Mouse (Mus musculus) liver, embryonic 11.5 days (tissue): Measurements from ENCODE around the gene Hlx. TPM values are rescaled to one million over a fixed set of nuclear protein-coding genes. Genes with fewer than 3 reads are reported as not detected.

Source experiments
- ATAC-seq: fragments of 200-750 bp; cut with Nextera tagmentation; replicated peaks from 2 replicates; pipeline ENCODE4 v1.8.0; 2017; ENCODE audit warnings: moderate number of reproducible peaks, mild to moderate bottlenecking, moderate TSS enrichment, moderate library complexity; ENCODE audit not compliant: low FRiP score
- DNase-seq: peaks from one replicate; pipeline ENCODE4 v3.0.0-alpha.2; 2017; ENCODE audit warnings: low spot score
- H3K27ac ChIP-seq: fragments of 300-500 bp; sonication (generic); 2 replicates; pipeline ENCODE4 v1.5.1; 2014; ENCODE audit warnings: mild to moderate bottlenecking, low read depth, low read length, control low read depth
- H3K27me3 ChIP-seq: fragments of 300-500 bp; sonication (generic); replicated peaks from 2 replicates; pipeline ENCODE4 v1.6.1; 2014; ENCODE audit warnings: low read length, mixed read lengths; ENCODE audit not compliant: control insufficient read depth, insufficient read depth
- H3K36me3 ChIP-seq: fragments of 300-500 bp; sonication (generic); 2 replicates; pipeline ENCODE4 v1.6.1; 2014; ENCODE audit warnings: mild to moderate bottlenecking, low read length, moderate library complexity, mixed read lengths; ENCODE audit not compliant: control insufficient read depth, insufficient read depth
- H3K4me1 ChIP-seq: fragments of 300-500 bp; sonication (generic); replicated peaks from 2 replicates; pipeline ENCODE4 v1.6.1; 2014; ENCODE audit warnings: low read length, mixed read lengths; ENCODE audit not compliant: control insufficient read depth, insufficient read depth
- H3K4me2 ChIP-seq: fragments of 300-500 bp; sonication (generic); 2 replicates; pipeline ENCODE4 v1.6.1; 2014; ENCODE audit warnings: mild to moderate bottlenecking, control low read depth, moderate library complexity
- H3K4me3 ChIP-seq: fragments of 300-500 bp; sonication (generic); 2 replicates; pipeline ENCODE4 v1.5.1; 2014; ENCODE audit warnings: low read depth, low read length, control low read depth
- H3K9ac ChIP-seq: fragments of 300-500 bp; sonication (generic); 2 replicates; pipeline ENCODE4 v1.6.1; 2014; ENCODE audit warnings: low read depth, low read length, control low read depth
- H3K9me3 ChIP-seq: fragments of 300-500 bp; sonication (generic); 2 replicates; pipeline ENCODE4 v1.6.1; 2016; ENCODE audit warnings: low read length, inconsistent platforms, mixed read lengths; ENCODE audit not compliant: control insufficient read depth
- WGBS: fragments of 180-500 bp; shearing (Covaris S2); extraction: QIAGEN DNeasy Blood & Tissue Kit; methylation state at CpG from one replicate; pipeline ENCODE4 v1.1.7; 2014; 5-methylcytosine and 5-hydroxymethylcytosine counted together
- polyA plus RNA-seq: library from polyadenylated mRNA; unstranded; fragments of >200 nt; fragmentation: Nextera tagmentation; extraction: Ambion mirVana; gene quantifications from 2 replicates; pipeline ENCODE4 v1.2.1, GENCODE M21; 2014

Hlx gene
- polyA plus RNA-seq, 1 experiment from 2014 or later = 46.9 TPM

DNA sequence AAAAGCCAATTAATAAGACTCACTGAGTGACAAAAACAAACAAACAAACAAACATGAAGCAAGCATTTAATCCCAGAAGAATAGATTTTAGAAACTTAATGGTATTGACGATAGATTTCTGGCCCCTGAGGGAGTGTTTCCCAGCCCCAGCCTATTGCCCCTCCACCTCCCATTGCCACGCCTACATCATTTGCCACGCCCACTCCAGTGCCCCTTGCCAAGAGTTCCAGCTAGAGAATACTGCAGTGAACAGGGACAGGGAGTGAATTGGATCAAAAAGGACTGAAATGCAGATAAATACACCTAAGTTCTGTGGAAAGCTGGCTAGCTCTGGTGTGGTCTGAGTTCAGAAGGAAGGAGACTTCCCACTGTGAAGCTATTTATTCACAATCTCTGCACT, 31.4 kb upstream of the Hlx start:
- DNase-seq = no peak
- Histone ChIP-seq H3K27me3 (no peaks in the 10 kb centered on the region), H3K4me1 (no peaks in the 10 kb centered on the region), H3K27ac (no peak overlapping the region), H3K9ac (no peak overlapping the region), H3K9me3 (no peaks in the 10 kb centered on the region), H3K4me2 (no peak overlapping the region), H3K36me3 (no peaks in the 10 kb centered on the region), H3K4me3 (no peak overlapping the region)
- no peak for ATAC-seq
- 54% methylated on average over 3 of the region's 3 CpGs for WGBS

DNA sequence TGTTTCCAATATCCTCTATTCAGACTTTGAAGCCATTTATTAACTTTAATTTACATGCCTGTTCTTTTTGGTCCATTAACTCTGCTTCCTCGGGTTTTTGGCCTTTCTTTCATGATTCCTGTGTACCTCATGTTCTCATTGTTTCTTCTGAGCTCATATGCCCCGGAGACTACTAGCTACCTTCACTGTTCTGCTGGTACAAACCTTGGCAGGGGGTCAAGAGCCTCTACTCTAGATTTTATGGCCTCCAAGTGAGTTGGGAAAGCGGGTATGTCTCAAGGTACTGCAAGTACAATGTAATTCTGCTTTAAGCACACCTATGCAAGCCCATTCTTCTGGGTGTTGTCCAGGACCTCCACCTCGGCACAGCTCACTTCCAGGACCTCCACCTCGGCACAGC, 30.5 kb upstream of the Hlx start:
- WGBS = 68% methylated on average over 5 of the region's 5 CpGs
- H3K4me2 ChIP-seq = no peak overlapping the region
- H3K36me3 ChIP-seq = no peaks in the 10 kb centered on the region
- no peak overlapping the region for H3K27ac ChIP-seq
- no peaks in the 10 kb centered on the region for H3K9me3 ChIP-seq
- H3K4me1 ChIP-seq = no peaks in the 10 kb centered on the region
- ATAC-seq = no peak
- H3K27me3 ChIP-seq = no peaks in the 10 kb centered on the region
- DNase-seq = no peak
- H3K9ac ChIP-seq = no peak overlapping the region
- no peak overlapping the region for H3K4me3 ChIP-seq

DNA sequence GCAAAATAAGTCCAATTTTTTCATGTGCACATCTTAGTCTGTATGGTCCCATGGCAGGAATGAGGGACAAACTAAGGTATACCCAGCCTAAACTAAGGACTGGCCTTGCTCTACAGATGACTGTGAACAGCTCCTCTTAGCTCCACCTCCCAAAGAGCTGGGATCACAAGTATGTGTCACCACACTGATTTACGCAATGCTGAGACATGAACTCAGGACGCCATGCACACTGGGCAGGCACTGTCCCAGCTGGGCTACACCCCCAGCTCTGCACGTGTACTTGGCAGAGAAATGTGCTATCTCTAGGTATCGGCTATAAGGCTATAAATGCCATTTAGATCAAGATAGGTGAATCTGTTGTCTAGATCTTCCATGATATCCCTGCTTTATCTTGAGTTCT, 29.6 kb upstream of the Hlx start:
- H3K36me3 ChIP-seq = no peaks in the 10 kb centered on the region
- DNase-seq (no peak), ATAC-seq (no peak)
- no peak overlapping the region for H3K9ac ChIP-seq
- H3K27ac ChIP-seq = no peak overlapping the region
- no peaks in the 10 kb centered on the region for H3K4me1 ChIP-seq
- no peak overlapping the region for H3K4me2 ChIP-seq
- no peak overlapping the region for H3K4me3 ChIP-seq
- no peaks in the 10 kb centered on the region for H3K9me3 ChIP-seq
- no peaks in the 10 kb centered on the region for H3K27me3 ChIP-seq
- 61% methylated on average over 4 of the region's 4 CpGs for WGBS

DNA sequence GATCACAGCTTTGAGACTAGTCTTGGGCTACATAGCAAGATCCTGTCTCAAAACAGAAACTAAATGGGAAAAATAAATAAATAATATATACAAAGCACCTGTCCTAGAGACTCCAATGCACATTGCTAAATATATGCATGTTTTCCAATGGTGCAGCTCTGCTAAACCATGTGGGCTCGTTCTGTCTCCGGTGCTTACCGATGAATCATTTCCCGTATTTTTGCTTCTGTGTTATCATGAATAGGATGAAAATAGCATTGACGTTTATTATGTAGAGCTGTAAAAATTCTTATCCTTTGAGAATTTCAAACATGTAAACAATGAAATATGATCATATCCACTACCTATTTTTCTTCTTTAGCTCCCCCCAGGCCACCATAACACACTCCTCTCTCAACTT, 20.3 kb upstream of the Hlx start:
- no peaks in the 10 kb centered on the region; the same call in 1 of the 2 replicates for H3K4me1 ChIP-seq
- no peak overlapping the region for H3K4me3 ChIP-seq
- no peaks in the 10 kb centered on the region for H3K27me3 ChIP-seq
- 82% methylated on average over 5 of the region's 5 CpGs for WGBS
- DNase-seq (no peak), ATAC-seq (no peak)
- H3K4me2 ChIP-seq = no peak overlapping the region
- no peaks in the 10 kb centered on the region for H3K36me3 ChIP-seq
- H3K9me3 ChIP-seq = no peaks in the 10 kb centered on the region
- no peak overlapping the region for H3K9ac ChIP-seq
- H3K27ac ChIP-seq = no peak overlapping the region

DNA sequence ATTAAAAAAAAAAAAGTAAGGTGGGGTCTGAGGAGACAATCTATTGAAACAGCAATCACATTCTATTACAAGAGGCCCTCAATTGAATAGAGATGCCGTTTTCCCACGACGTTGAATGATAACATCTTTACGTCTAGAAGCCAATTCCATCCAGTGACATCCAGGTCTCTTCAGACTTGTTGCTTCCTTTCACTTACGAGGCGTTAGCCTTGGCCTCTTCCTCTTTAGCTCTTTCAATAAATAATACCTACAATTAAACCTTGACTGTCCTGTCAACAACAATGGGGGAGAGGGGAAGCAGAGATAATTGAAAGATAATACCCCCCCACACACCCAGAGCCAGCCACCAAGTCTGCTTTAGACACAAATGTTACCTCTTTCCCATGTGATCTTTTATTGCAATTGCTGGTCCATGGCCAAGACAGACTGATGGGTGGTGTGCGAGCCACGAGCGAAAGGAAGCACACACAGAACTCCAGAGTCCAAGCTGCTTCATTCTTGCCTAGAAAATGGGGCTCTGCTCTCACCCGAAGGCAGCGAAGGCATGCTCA, 17.8 kb upstream of the Hlx start:
- no peaks in the 10 kb centered on the region for H3K27me3 ChIP-seq
- H3K9me3 ChIP-seq = no peaks in the 10 kb centered on the region
- H3K9ac ChIP-seq = no peak overlapping the region
- whole genome bisulfite sequencing = 75% methylated on average over 11 of the region's 11 CpGs
- ATAC-seq (no peak), DNase-seq (no peak)
- H3K36me3 ChIP-seq = no peaks in the 10 kb centered on the region
- no peak overlapping the region for H3K4me3 ChIP-seq
- H3K4me2 ChIP-seq = no peak overlapping the region
- no peak overlapping the region for H3K27ac ChIP-seq
- H3K4me1 ChIP-seq = no peaks in the 10 kb centered on the region; the same call in 1 of the 2 replicates

DNA sequence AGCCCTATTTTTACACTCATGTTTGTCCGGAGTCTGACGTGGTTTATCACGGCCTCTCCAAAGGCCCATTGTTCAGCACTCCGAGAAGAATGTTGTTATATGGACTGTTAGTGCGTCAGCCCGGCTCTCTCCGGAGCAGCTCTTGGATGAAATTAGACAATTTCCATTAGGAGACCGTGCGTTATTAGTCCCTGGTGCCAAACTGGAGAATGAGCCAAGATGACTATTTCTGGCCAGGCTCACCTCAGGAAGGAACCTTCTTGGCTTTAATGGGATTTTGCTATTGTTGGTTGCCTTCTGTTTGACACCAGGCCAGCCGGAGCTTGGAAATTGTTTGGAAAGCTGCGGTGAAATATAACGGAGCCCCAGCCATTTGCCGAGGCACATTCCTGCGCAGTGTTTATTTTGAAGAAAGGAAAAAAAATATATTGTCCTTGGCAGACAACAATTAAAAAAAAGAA, 16.3 kb upstream of the Hlx start:
- no peak overlapping the region for H3K4me2 ChIP-seq
- H3K4me3 ChIP-seq = no peak overlapping the region
- no peaks in the 10 kb centered on the region for H3K27me3 ChIP-seq
- H3K36me3 ChIP-seq = no peaks in the 10 kb centered on the region
- no peak overlapping the region for H3K27ac ChIP-seq
- no peak for DNase-seq
- H3K9ac ChIP-seq = no peak overlapping the region
- H3K9me3 ChIP-seq = no peaks in the 10 kb centered on the region
- ATAC-seq = no peak
- 71% methylated on average over 14 of the region's 14 CpGs for WGBS
- no peaks in the 10 kb centered on the region; the same call in 1 of the 2 replicates for H3K4me1 ChIP-seq

DNA sequence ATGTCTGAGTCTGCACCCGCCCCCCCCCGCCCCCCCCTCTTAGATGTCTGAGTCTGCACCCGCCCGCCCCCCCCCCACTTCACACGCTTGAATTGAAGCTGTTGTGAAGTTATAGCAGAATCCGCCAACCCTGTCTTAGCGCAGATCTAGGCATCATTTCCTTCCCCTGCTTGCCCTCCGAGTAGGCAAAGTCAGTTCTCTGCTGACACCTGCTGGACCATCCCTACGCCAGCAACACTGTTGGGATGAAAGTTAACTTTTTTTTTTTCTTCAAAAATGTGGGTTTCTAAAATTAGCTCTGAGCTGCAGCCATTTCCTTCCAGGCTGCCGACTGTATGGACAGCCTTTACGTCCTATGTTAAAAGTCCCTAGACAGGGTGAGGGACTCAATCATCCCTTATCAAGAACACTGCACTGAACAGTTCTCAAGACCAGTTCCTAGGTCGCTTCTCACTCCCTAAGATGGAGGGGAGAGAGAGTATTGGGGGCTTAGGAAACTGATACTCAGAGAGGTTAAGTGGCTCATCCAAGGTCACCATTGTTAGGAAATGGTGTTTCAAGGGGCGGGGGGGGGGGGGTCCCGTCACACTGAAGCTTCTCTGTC, 5.6 kb upstream of the Hlx start:
- Histone ChIP-seq H3K36me3 (no peaks in the 10 kb centered on the region), H3K4me3 (no peak overlapping the region), H3K9me3 (no peaks in the 10 kb centered on the region), H3K4me2 (no peak overlapping the region), H3K4me1 (peaks cover 7% of the 10 kb centered on the region), H3K9ac (no peak overlapping the region), H3K27me3 (peaks cover 41% of the 10 kb centered on the region), H3K27ac (no peak overlapping the region)
- WGBS = 3% methylated on average over 10 of the region's 14 CpGs
- ATAC-seq (no peak; the same call in 1 of the 2 replicates), DNase-seq (no peak)

DNA sequence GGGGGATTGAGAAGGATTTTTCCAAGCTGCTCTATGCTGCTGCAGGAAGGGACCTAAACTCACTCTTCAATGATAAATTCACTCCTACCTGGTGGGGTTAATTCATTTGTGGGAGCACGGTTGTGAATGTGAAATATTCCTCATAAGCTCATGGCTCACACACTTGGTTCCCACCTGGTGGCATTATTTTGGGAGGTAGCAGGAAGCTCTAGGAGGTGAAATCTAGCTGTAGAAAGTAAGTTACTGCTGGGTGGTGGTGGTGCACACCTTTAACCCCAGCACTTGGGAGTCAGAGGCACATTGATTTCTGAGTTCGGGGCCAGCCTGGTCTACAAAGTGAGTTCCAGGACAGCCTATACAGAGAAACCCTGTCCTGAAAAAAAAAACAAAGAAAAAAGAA, 4.8 kb upstream of the Hlx start:
- no peaks in the 10 kb centered on the region for H3K9me3 ChIP-seq
- H3K9ac ChIP-seq = no peak overlapping the region
- no peak overlapping the region for H3K4me3 ChIP-seq
- H3K4me2 ChIP-seq = no peak overlapping the region
- peaks cover 45% of the 10 kb centered on the region for H3K27me3 ChIP-seq
- 26% methylated on average over 2 of the region's 2 CpGs for WGBS
- peaks cover 9% of the 10 kb centered on the region for H3K4me1 ChIP-seq
- H3K27ac ChIP-seq = no peak overlapping the region
- no peak for DNase-seq
- H3K36me3 ChIP-seq = no peaks in the 10 kb centered on the region
- ATAC-seq = no peak

DNA sequence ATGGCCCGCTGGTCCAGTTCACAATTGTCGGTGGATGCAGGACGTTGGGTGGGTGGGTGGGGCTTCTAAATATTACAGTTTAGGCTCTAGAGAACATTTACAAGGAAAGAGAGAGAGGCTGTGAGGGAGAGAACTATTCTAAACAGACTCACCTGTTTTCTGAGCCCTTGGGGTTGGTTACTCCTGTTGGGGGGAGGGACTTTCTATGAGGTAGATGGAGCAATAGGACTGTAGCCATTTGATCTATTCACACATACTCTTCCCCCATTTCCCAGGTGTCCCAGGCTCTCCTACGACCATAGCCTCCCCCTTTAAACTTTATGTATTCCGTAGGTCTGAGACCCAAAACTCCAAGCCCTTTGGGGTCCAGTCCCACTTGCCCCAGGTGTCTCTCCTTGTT, 3.8 kb upstream of the Hlx start:
- Histone ChIP-seq H3K4me2 (no peak overlapping the region), H3K27me3 (peaks cover 52% of the 10 kb centered on the region), H3K36me3 (no peaks in the 10 kb centered on the region), H3K4me1 (peaks cover 15% of the 10 kb centered on the region), H3K9ac (no peak overlapping the region), H3K4me3 (no peak overlapping the region), H3K9me3 (no peaks in the 10 kb centered on the region), H3K27ac (no peak overlapping the region)
- 37% methylated on average over 5 of the region's 5 CpGs for WGBS
- ATAC-seq (no peak), DNase-seq (no peak)
